Mouse (Mus musculus): ENCODE measurements around the gene Kcnj6. TPM values are rescaled to one million over a fixed set of nuclear protein-coding genes. Genes with fewer than 3 reads are reported as not detected.

Gene Kcnj6
- polyA plus RNA-seq, 1 experiment from 2014 or later = 5.9 TPM

GRCm38 (mm10) chr16:94980374-94980773, 17.1 kb downstream of the Kcnj6 start:
- H3K9me3 ChIP-seq (replicated peaks) = no peaks in the 10 kb centered on the region
- no peak for ATAC-seq (ENCODE audit: low FRiP score)
- H3K4me1 ChIP-seq = peaks cover 18% of the 10 kb centered on the region
- H3K4me3 ChIP-seq (replicated peaks) = no peak overlapping the region
- WGBS = 96% methylated on average over 2 of the region's 2 CpGs
- H3K27ac ChIP-seq (replicated peaks) = no peak overlapping the region
- H3K9ac ChIP-seq (replicated peaks) = no peak overlapping the region
- H3K4me2 ChIP-seq = no peak overlapping the region
- no peaks in the 10 kb centered on the region for H3K36me3 ChIP-seq
- no peaks in the 10 kb centered on the region for H3K27me3 ChIP-seq (replicated peaks)

- Histone ChIP-seq H3K9me3 (replicated peaks) (no peaks in the 10 kb centered on the region), H3K9ac (replicated peaks) (no peak overlapping the region), H3K4me2 (no peak overlapping the region), H3K27me3 (replicated peaks) (no peaks in the 10 kb centered on the region), H3K4me3 (replicated peaks) (no peak overlapping the region), H3K4me1 (peaks cover 21% of the 10 kb centered on the region), H3K27ac (replicated peaks) (no peak overlapping the region), H3K36me3 (no peaks in the 10 kb centered on the region)
- WGBS = 57% methylated on average over 9 of the region's 9 CpGs
- no peak for ATAC-seq (ENCODE audit: low FRiP score)
Measured at GRCm38 (mm10) chr16:94979499-94979898, 18.0 kb downstream of the Kcnj6 start.

- H3K36me3 ChIP-seq = no peaks in the 10 kb centered on the region
- no peaks in the 10 kb centered on the region for H3K27me3 ChIP-seq (replicated peaks)
- no peak overlapping the region for H3K4me3 ChIP-seq (replicated peaks)
- no peak overlapping the region for H3K9ac ChIP-seq (replicated peaks)
- no peaks in the 10 kb centered on the region for H3K9me3 ChIP-seq (replicated peaks)
- no peak overlapping the region for H3K27ac ChIP-seq (replicated peaks)
- ATAC-seq (ENCODE audit: low FRiP score) = no peak
- 37% methylated on average over 14 of the region's 14 CpGs for WGBS
- H3K4me2 ChIP-seq = no peak overlapping the region
- peaks cover 7% of the 10 kb centered on the region for H3K4me1 ChIP-seq
Measured at GRCm38 (mm10) chr16:94972080-94972855, 25.2 kb downstream of the Kcnj6 start.

GRCm38 (mm10) chr16:94968941-94969340, 28.6 kb downstream of the Kcnj6 start:
- Histone ChIP-seq H3K27ac (replicated peaks) (no peak overlapping the region), H3K9me3 (replicated peaks) (no peaks in the 10 kb centered on the region), H3K27me3 (replicated peaks) (no peaks in the 10 kb centered on the region), H3K4me3 (replicated peaks) (no peak overlapping the region), H3K4me1 (no peaks in the 10 kb centered on the region; the same call in none of the 2 replicates), H3K9ac (replicated peaks) (no peak overlapping the region), H3K4me2 (no peak overlapping the region), H3K36me3 (no peaks in the 10 kb centered on the region)
- WGBS = 71% methylated on average over 6 of the region's 6 CpGs
- ATAC-seq (ENCODE audit: low FRiP score) = no peak

- WGBS = 85% methylated on average over 2 of the region's 2 CpGs
- Histone ChIP-seq H3K36me3 (no peaks in the 10 kb centered on the region), H3K4me3 (replicated peaks) (no peak overlapping the region), H3K9ac (replicated peaks) (no peak overlapping the region), H3K4me2 (no peak overlapping the region), H3K27me3 (replicated peaks) (no peaks in the 10 kb centered on the region), H3K4me1 (no peaks in the 10 kb centered on the region; the same call in 1 of the 2 replicates), H3K9me3 (replicated peaks) (no peaks in the 10 kb centered on the region), H3K27ac (replicated peaks) (no peak overlapping the region)
- no peak for ATAC-seq (ENCODE audit: low FRiP score)
Measured at GRCm38 (mm10) chr16:94968472-94968871, 29.0 kb downstream of the Kcnj6 start.

GRCm38 (mm10) chr16:94957156-94957828, 40.2 kb downstream of the Kcnj6 start:
- Histone ChIP-seq H3K4me2 (no peak overlapping the region), H3K27ac (replicated peaks) (no peak overlapping the region), H3K36me3 (no peaks in the 10 kb centered on the region), H3K4me1 (no peaks in the 10 kb centered on the region), H3K27me3 (replicated peaks) (no peaks in the 10 kb centered on the region), H3K9ac (replicated peaks) (no peak overlapping the region), H3K9me3 (replicated peaks) (no peaks in the 10 kb centered on the region), H3K4me3 (replicated peaks) (no peak overlapping the region)
- 79% methylated on average over 9 of the region's 9 CpGs for WGBS
- no peak for ATAC-seq (ENCODE audit: low FRiP score)

- no peak overlapping the region for H3K27ac ChIP-seq (replicated peaks)
- ATAC-seq (ENCODE audit: low FRiP score) = no peak
- no peaks in the 10 kb centered on the region for H3K9me3 ChIP-seq (replicated peaks)
- no peaks in the 10 kb centered on the region for H3K27me3 ChIP-seq (replicated peaks)
- 96% methylated on average over 6 of the region's 6 CpGs for WGBS
- no peaks in the 10 kb centered on the region for H3K4me1 ChIP-seq
- H3K4me3 ChIP-seq (replicated peaks) = no peak overlapping the region
- H3K36me3 ChIP-seq = no peaks in the 10 kb centered on the region
- no peak overlapping the region for H3K4me2 ChIP-seq
- no peak overlapping the region for H3K9ac ChIP-seq (replicated peaks)
Measured at GRCm38 (mm10) chr16:94956410-94956809, 41.1 kb downstream of the Kcnj6 start.

- H3K9me3 ChIP-seq (replicated peaks) = no peaks in the 10 kb centered on the region
- no peak overlapping the region for H3K4me3 ChIP-seq (replicated peaks)
- WGBS = 83% methylated on average over 1 of the region's 1 CpGs
- no peaks in the 10 kb centered on the region for H3K27me3 ChIP-seq (replicated peaks)
- no peak overlapping the region for H3K4me2 ChIP-seq
- no peak overlapping the region for H3K27ac ChIP-seq (replicated peaks)
- H3K9ac ChIP-seq (replicated peaks) = no peak overlapping the region
- ATAC-seq (ENCODE audit: low FRiP score) = no peak
- no peaks in the 10 kb centered on the region for H3K4me1 ChIP-seq
- no peaks in the 10 kb centered on the region for H3K36me3 ChIP-seq
Measured at GRCm38 (mm10) chr16:94953294-94953693, 44.2 kb downstream of the Kcnj6 start.

GRCm38 (mm10) chr16:94949172-94949571, 48.3 kb downstream of the Kcnj6 start:
- Histone ChIP-seq H3K4me1 (no peaks in the 10 kb centered on the region), H3K27me3 (replicated peaks) (no peaks in the 10 kb centered on the region), H3K4me3 (replicated peaks) (no peak overlapping the region), H3K4me2 (no peak overlapping the region), H3K9me3 (replicated peaks) (no peaks in the 10 kb centered on the region), H3K36me3 (no peaks in the 10 kb centered on the region), H3K9ac (replicated peaks) (no peak overlapping the region), H3K27ac (replicated peaks) (no peak overlapping the region)
- WGBS = 84% methylated on average over 7 of the region's 7 CpGs
- ATAC-seq (ENCODE audit: low FRiP score) = no peak

GRCm38 (mm10) chr16:94946848-94947247, 50.7 kb downstream of the Kcnj6 start:
- Histone ChIP-seq H3K4me3 (replicated peaks) (no peak overlapping the region), H3K4me2 (no peak overlapping the region), H3K9me3 (replicated peaks) (no peaks in the 10 kb centered on the region), H3K4me1 (no peaks in the 10 kb centered on the region), H3K27me3 (replicated peaks) (no peaks in the 10 kb centered on the region), H3K27ac (replicated peaks) (no peak overlapping the region), H3K36me3 (no peaks in the 10 kb centered on the region), H3K9ac (replicated peaks) (no peak overlapping the region)
- 55% methylated on average over 5 of the region's 5 CpGs for WGBS
- ATAC-seq (ENCODE audit: low FRiP score) = no peak

GRCm38 (mm10) chr16:94932702-94933101, 64.8 kb downstream of the Kcnj6 start:
- Histone ChIP-seq H3K4me3 (replicated peaks) (no peak overlapping the region), H3K4me2 (no peak overlapping the region), H3K4me1 (peaks cover 15% of the 10 kb centered on the region), H3K36me3 (no peaks in the 10 kb centered on the region), H3K27me3 (replicated peaks) (no peaks in the 10 kb centered on the region), H3K9me3 (replicated peaks) (no peaks in the 10 kb centered on the region), H3K9ac (replicated peaks) (no peak overlapping the region), H3K27ac (replicated peaks) (no peak overlapping the region)
- ATAC-seq (ENCODE audit: low FRiP score) = no peak
- WGBS = 89% methylated on average over 8 of the region's 8 CpGs

All from neural tube, embryonic 15.5 days (tissue).